Mouse (Mus musculus) hindbrain, postnatal 0 days (tissue): ENCODE measurements around the gene Cacna2d3. TPM values are rescaled to one million over a fixed set of nuclear protein-coding genes. Genes with fewer than 3 reads are reported as not detected.

ENCODE experiments used
- ATAC-seq: fragments of 200-750 bp; cut with Nextera tagmentation; 2 replicates; pipeline ENCODE4 v1.8.0; 2017; ENCODE audit warnings: mild to moderate bottlenecking, moderate TSS enrichment, moderate library complexity
- DNase-seq: peaks from one replicate; pipeline ENCODE4 v3.0.0-alpha.2; 2015; ENCODE audit warnings: low spot score
- H3K27ac ChIP-seq: fragments of 300-500 bp; sonication (generic); 2 replicates; pipeline ENCODE4 v1.5.1; 2014; ENCODE audit warnings: mild to moderate bottlenecking
- H3K27me3 ChIP-seq: fragments of 300-500 bp; sonication (generic); 2 replicates; pipeline ENCODE4 v1.6.1; 2014; ENCODE audit warnings: low read length, mixed read lengths; ENCODE audit not compliant: insufficient read depth
- H3K36me3 ChIP-seq: fragments of 300-500 bp; sonication (generic); 2 replicates; pipeline ENCODE4 v1.6.1; 2014; ENCODE audit warnings: low read length, mixed read lengths; ENCODE audit not compliant: insufficient read depth
- H3K4me1 ChIP-seq: fragments of 300-500 bp; sonication (generic); 2 replicates; pipeline ENCODE4 v1.6.1; 2014; ENCODE audit warnings: antibody characterized with exemption, low read length, mixed read lengths; ENCODE audit not compliant: insufficient read depth
- H3K4me2 ChIP-seq: fragments of 300-500 bp; sonication (generic); 2 replicates; pipeline ENCODE4 v1.6.1; 2014; ENCODE audit warnings: low read depth, mild to moderate bottlenecking, low read length, moderate library complexity, mixed read lengths
- H3K4me3 ChIP-seq: fragments of 300-500 bp; sonication (generic); 2 replicates; pipeline ENCODE4 v1.5.1; 2014; ENCODE audit warnings: low read length
- H3K9ac ChIP-seq: fragments of 300-500 bp; sonication (generic); replicated peaks from 2 replicates; pipeline ENCODE4 v1.6.1; 2014; ENCODE audit warnings: mild to moderate bottlenecking, low read length, moderate library complexity, mixed read lengths
- H3K9me3 ChIP-seq: fragments of 300-500 bp; sonication (generic); 2 replicates; pipeline ENCODE4 v1.6.1; 2016; ENCODE audit warnings: low read length, mixed read lengths
- CTCF ChIP-seq: IDR thresholded peaks from 2 replicates; pipeline ENCODE4 v1.5.1; 2016; ENCODE audit warnings: antibody characterized with exemption, control low read depth, low read depth
- WGBS: fragments of 180-500 bp; shearing (Covaris S2); extraction: QIAGEN DNeasy Blood & Tissue Kit; methylation state at CpG from one replicate; pipeline ENCODE4 v1.1.7; 2014; 5-methylcytosine and 5-hydroxymethylcytosine counted together
- polyA plus RNA-seq: library from polyadenylated mRNA; unstranded; fragments of >200 nt; fragmentation: Nextera tagmentation; extraction: Ambion mirVana; gene quantifications from 2 replicates; pipeline ENCODE4 v1.2.1, GENCODE M21; 2015
- total RNA-seq: library from RNA; depleted of rRNA; stranded (reverse); fragments of >200 nt; gene quantifications from 2 replicates; pipeline ENCODE4 v1.2.3, GENCODE M21; 2014

The Cacna2d3 gene
- total and polyA plus RNA-seq, 2 experiments from 2014 or later: 37.6 to 39.0 TPM

- DNase-seq (no peak), ATAC-seq (no peak)
- no peak overlapping the region for H3K4me2 ChIP-seq
- no peak overlapping the region for H3K4me3 ChIP-seq
- no peak for TF ChIP-seq CTCF
- no peak overlapping the region for H3K27ac ChIP-seq
- WGBS: 66% methylated on average over 3 of the region's 3 CpGs
- no peaks in the 10 kb centered on the region for H3K36me3 ChIP-seq
- no peaks in the 10 kb centered on the region for H3K4me1 ChIP-seq
- H3K9ac ChIP-seq: no peak overlapping the region
- H3K27me3 ChIP-seq: no peaks in the 10 kb centered on the region
- no peaks in the 10 kb centered on the region for H3K9me3 ChIP-seq
Measured at GRCm38 (mm10) chr14:29077418-29077817, 644.2 kb downstream of the Cacna2d3 start.

GRCm38 (mm10) chr14:29073747-29074146 is 647.9 kb downstream of the Cacna2d3 start:
- no peak overlapping the region for H3K27ac ChIP-seq

GRCm38 (mm10) chr14:29062676-29063075 is 659.0 kb downstream of the Cacna2d3 start:
- H3K4me2 ChIP-seq: no peak overlapping the region
- no peak overlapping the region for H3K9ac ChIP-seq
- no peak overlapping the region for H3K27ac ChIP-seq
- ATAC-seq (no peak), DNase-seq (no peak)
- H3K27me3 ChIP-seq: no peaks in the 10 kb centered on the region
- TF ChIP-seq CTCF: no peak
- H3K9me3 ChIP-seq: no peaks in the 10 kb centered on the region
- 92% methylated on average over 2 of the region's 2 CpGs for WGBS
- no peak overlapping the region for H3K4me3 ChIP-seq
- H3K4me1 ChIP-seq: no peaks in the 10 kb centered on the region
- no peaks in the 10 kb centered on the region for H3K36me3 ChIP-seq

More at GRCm38 (mm10) chr14:29073747-29074146, 647.9 kb downstream of the Cacna2d3 start:
- ATAC-seq (no peak), DNase-seq (peak; percentile 67)
- Histone ChIP-seq H3K4me1 (no peaks in the 10 kb centered on the region), H3K9ac (no peak overlapping the region), H3K4me2 (no peak overlapping the region), H3K36me3 (no peaks in the 10 kb centered on the region), H3K27me3 (no peaks in the 10 kb centered on the region), H3K9me3 (no peaks in the 10 kb centered on the region), H3K4me3 (no peak overlapping the region)
- WGBS: 63% methylated on average over 4 of the region's 4 CpGs
- peak; percentile 63 for TF ChIP-seq CTCF

- DNase-seq: no peak
- H3K4me1 ChIP-seq: no peaks in the 10 kb centered on the region
- no peak overlapping the region for H3K4me3 ChIP-seq
- ATAC-seq: no peak
- H3K36me3 ChIP-seq: no peaks in the 10 kb centered on the region
- no peaks in the 10 kb centered on the region for H3K27me3 ChIP-seq
- H3K9me3 ChIP-seq: no peaks in the 10 kb centered on the region
- H3K4me2 ChIP-seq: no peak overlapping the region
- TF ChIP-seq CTCF: no peak
- H3K27ac ChIP-seq: no peak overlapping the region
- no peak overlapping the region for H3K9ac ChIP-seq
- whole genome bisulfite sequencing: 88% methylated on average over 1 of the region's 1 CpGs
Measured at GRCm38 (mm10) chr14:29061491-29061890, 660.2 kb downstream of the Cacna2d3 start.

GRCm38 (mm10) chr14:29060679-29061078 is 661.0 kb downstream of the Cacna2d3 start:
- no peak for TF ChIP-seq CTCF

GRCm38 (mm10) chr14:29051951-29052835 is 669.5 kb downstream of the Cacna2d3 start:
- DNase-seq: no peak
- Histone ChIP-seq H3K9ac (no peak overlapping the region), H3K4me3 (no peak overlapping the region), H3K4me2 (no peak overlapping the region), H3K27me3 (no peaks in the 10 kb centered on the region), H3K36me3 (no peaks in the 10 kb centered on the region), H3K4me1 (no peaks in the 10 kb centered on the region), H3K27ac (no peak overlapping the region), H3K9me3 (no peaks in the 10 kb centered on the region)
- WGBS: 68% methylated on average over 16 of the region's 16 CpGs
- no peak for TF ChIP-seq CTCF
- no peak for ATAC-seq

More at GRCm38 (mm10) chr14:29060679-29061078, 661.0 kb downstream of the Cacna2d3 start:
- Histone ChIP-seq H3K4me1 (no peaks in the 10 kb centered on the region), H3K27ac (no peak overlapping the region), H3K36me3 (no peaks in the 10 kb centered on the region), H3K27me3 (no peaks in the 10 kb centered on the region), H3K4me2 (no peak overlapping the region), H3K9ac (no peak overlapping the region), H3K9me3 (no peaks in the 10 kb centered on the region), H3K4me3 (no peak overlapping the region)
- ATAC-seq: no peak
- DNase-seq: peak; percentile 39

GRCm38 (mm10) chr14:29042355-29042754 is 679.3 kb downstream of the Cacna2d3 start:
- no peak overlapping the region for H3K4me2 ChIP-seq
- no peaks in the 10 kb centered on the region for H3K27me3 ChIP-seq
- no peak overlapping the region for H3K27ac ChIP-seq
- 52% methylated on average over 1 of the region's 1 CpGs for WGBS
- peaks cover 11% of the 10 kb centered on the region; the same call in 1 of the 2 replicates for H3K4me1 ChIP-seq
- H3K4me3 ChIP-seq: no peak overlapping the region
- no peak for TF ChIP-seq CTCF
- H3K36me3 ChIP-seq: no peaks in the 10 kb centered on the region
- no peaks in the 10 kb centered on the region for H3K9me3 ChIP-seq
- DNase-seq (no peak), ATAC-seq (no peak)
- H3K9ac ChIP-seq: no peak overlapping the region
